Mouse (Mus musculus): Measurements from ENCODE around the gene Zcchc4. TPM values are rescaled to one million over a fixed set of nuclear protein-coding genes. Genes with fewer than 3 reads are reported as not detected.

Zcchc4 gene
- polyA plus RNA-seq, 1 experiment, result 20.2 TPM

DNA sequence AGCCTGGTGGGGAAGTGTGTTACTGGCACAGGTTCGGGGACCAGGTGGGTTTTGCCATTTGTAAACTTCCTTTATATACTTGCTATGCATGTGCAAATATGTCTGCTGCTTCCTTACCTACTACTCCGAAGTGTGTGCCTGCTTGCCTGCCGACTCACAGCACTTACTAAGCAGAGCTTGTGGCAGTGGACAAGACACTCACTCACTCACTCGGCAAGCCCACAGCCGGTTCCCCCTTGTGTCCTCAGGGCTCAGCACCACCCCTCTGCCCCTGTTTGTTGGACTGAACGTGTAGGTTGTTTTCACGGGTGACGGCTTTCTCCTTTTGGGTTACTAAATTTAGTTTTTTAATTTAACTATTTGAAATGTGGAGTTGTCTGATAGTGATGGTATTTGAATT is 31.1 kb downstream of the Zcchc4 start:
- Histone ChIP-seq H3K4me3 (ENCODE audit: low read depth, low read length) (no peak overlapping the region), H3K4me1 (ENCODE audit: control insufficient read depth, insufficient read depth, low read length) (no peaks in the 10 kb centered on the region), H3K27me3 (ENCODE audit: control insufficient read depth, insufficient read depth, low read length, poor library complexity, severe bottlenecking) (no peaks in the 10 kb centered on the region), H3K9me3 (replicated peaks; ENCODE audit: control insufficient read depth, insufficient read depth, low read length, poor library complexity, severe bottlenecking) (no peaks in the 10 kb centered on the region), H3K9ac (ENCODE audit: low read depth, poor library complexity, severe bottlenecking) (no peak overlapping the region), H3K36me3 (ENCODE audit: control insufficient read depth, insufficient read depth, low read length, poor library complexity, severe bottlenecking) (no peaks in the 10 kb centered on the region), H3K27ac (ENCODE audit: insufficient read depth, low read length) (no peak overlapping the region)
- TF ChIP-seq EP300 (IDR thresholded peaks at IDR 0.05; ENCODE audit: insufficient read depth, low read depth, low read length) (no peak), CTCF (IDR thresholded peaks at IDR 0.05; ENCODE audit: low read depth, low read length) (no peak), POLR2A (IDR thresholded peaks at IDR 0.05; ENCODE audit: insufficient read depth, low read length) (no peak)

DNA sequence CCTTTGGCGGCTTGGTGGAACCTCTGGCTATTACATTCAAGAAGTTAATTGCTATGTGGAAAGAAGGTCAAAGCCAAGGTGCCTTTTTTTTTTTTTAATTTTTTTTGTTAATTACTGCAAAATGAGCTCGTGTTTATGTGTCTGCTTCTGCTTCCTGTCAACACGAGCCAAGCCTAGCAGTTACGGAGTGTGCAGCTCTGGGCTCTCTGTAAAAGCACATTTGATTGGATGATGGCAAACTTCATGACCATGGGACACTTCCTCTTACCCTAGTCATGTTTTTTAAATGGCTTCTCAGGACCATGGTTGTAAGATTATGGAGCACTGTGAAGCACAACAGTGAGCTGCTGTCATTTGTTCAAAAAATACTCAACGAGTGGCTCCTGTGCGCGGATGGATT is 31.8 kb downstream of the Zcchc4 start:
- TF ChIP-seq EP300 (IDR thresholded peaks at IDR 0.05; ENCODE audit: insufficient read depth, low read depth, low read length) (no peak), POLR2A (IDR thresholded peaks at IDR 0.05; ENCODE audit: insufficient read depth, low read length) (no peak), CTCF (IDR thresholded peaks at IDR 0.05; ENCODE audit: low read depth, low read length) (no peak)
- Histone ChIP-seq H3K9me3 (replicated peaks; ENCODE audit: control insufficient read depth, insufficient read depth, low read length, poor library complexity, severe bottlenecking) (no peaks in the 10 kb centered on the region), H3K4me3 (ENCODE audit: low read depth, low read length) (no peak overlapping the region), H3K4me1 (ENCODE audit: control insufficient read depth, insufficient read depth, low read length) (no peaks in the 10 kb centered on the region), H3K27me3 (ENCODE audit: control insufficient read depth, insufficient read depth, low read length, poor library complexity, severe bottlenecking) (no peaks in the 10 kb centered on the region), H3K36me3 (ENCODE audit: control insufficient read depth, insufficient read depth, low read length, poor library complexity, severe bottlenecking) (no peaks in the 10 kb centered on the region), H3K9ac (ENCODE audit: low read depth, poor library complexity, severe bottlenecking) (no peak overlapping the region), H3K27ac (ENCODE audit: insufficient read depth, low read length) (no peak overlapping the region)

DNA sequence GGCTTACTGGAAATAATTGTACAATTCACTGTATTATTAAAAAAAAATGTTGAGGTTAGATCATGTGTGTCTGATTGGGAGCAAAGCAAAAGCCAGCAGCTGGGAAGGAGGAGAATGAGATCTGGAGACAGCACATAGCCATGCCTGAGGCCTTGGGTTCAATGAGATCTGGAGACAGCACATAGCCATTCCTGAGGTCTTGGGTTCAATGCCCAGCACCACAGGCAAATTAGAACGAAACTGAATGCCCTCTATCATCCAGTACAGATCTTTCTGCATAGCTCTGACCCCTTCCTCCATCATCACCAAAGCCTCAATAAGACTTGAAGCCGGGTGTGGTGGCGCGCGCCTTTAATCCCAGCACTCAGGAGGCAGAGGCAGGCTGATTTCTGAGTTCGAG is 35.2 kb downstream of the Zcchc4 start:
- H3K36me3 ChIP-seq (ENCODE audit: control insufficient read depth, insufficient read depth, low read length, poor library complexity, severe bottlenecking), result peaks cover under 1% of the 10 kb centered on the region; the same call in 1 of the 2 replicates

DNA sequence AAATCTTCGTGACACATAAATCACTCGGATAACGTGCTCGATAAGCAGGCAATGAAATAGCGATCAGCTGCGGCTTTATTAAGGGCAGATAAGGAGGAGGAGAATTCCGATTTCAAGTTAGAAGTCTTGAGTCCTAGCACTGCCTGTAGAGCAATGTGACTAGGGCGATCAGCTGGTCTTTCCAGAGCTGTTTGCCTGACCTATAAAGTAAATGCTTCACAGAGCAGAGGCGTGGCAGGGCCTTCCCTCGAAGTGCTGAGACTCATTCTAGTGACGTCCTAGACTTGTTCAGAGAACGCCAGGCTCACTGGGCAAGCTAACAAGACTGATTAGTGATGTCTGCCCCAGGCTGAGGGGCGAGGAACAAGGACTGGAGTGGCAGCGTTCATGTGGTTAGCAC is 35.8 kb downstream of the Zcchc4 start:
- Histone ChIP-seq H3K9ac (ENCODE audit: low read depth, poor library complexity, severe bottlenecking) (no peak overlapping the region), H3K36me3 (ENCODE audit: control insufficient read depth, insufficient read depth, low read length, poor library complexity, severe bottlenecking) (peaks cover 4% of the 10 kb centered on the region; the same call in 1 of the 2 replicates), H3K4me3 (ENCODE audit: low read depth, low read length) (no peak overlapping the region), H3K9me3 (replicated peaks; ENCODE audit: control insufficient read depth, insufficient read depth, low read length, poor library complexity, severe bottlenecking) (no peaks in the 10 kb centered on the region), H3K4me1 (ENCODE audit: control insufficient read depth, insufficient read depth, low read length) (no peaks in the 10 kb centered on the region), H3K27ac (ENCODE audit: insufficient read depth, low read length) (no peak overlapping the region), H3K27me3 (ENCODE audit: control insufficient read depth, insufficient read depth, low read length, poor library complexity, severe bottlenecking) (no peaks in the 10 kb centered on the region)
- TF ChIP-seq EP300 (IDR thresholded peaks at IDR 0.05; ENCODE audit: insufficient read depth, low read depth, low read length) (no peak), POLR2A (IDR thresholded peaks at IDR 0.05; ENCODE audit: insufficient read depth, low read length) (no peak), CTCF (IDR thresholded peaks at IDR 0.05; ENCODE audit: low read depth, low read length) (no peak)

More for the DNA sequence above, 35.2 kb downstream of the Zcchc4 start:
- TF ChIP-seq POLR2A (IDR thresholded peaks at IDR 0.05; ENCODE audit: insufficient read depth, low read length) (no peak), EP300 (IDR thresholded peaks at IDR 0.05; ENCODE audit: insufficient read depth, low read depth, low read length) (no peak)
- no peak overlapping the region for H3K9ac ChIP-seq (ENCODE audit: low read depth, poor library complexity, severe bottlenecking)
- no peak overlapping the region for H3K4me3 ChIP-seq (ENCODE audit: low read depth, low read length)
- H3K9me3 ChIP-seq (replicated peaks; ENCODE audit: control insufficient read depth, insufficient read depth, low read length, poor library complexity, severe bottlenecking), result no peaks in the 10 kb centered on the region
- no peaks in the 10 kb centered on the region for H3K27me3 ChIP-seq (ENCODE audit: control insufficient read depth, insufficient read depth, low read length, poor library complexity, severe bottlenecking)
- no peak overlapping the region for H3K27ac ChIP-seq (ENCODE audit: insufficient read depth, low read length)
- no peaks in the 10 kb centered on the region for H3K4me1 ChIP-seq (ENCODE audit: control insufficient read depth, insufficient read depth, low read length)

DNA sequence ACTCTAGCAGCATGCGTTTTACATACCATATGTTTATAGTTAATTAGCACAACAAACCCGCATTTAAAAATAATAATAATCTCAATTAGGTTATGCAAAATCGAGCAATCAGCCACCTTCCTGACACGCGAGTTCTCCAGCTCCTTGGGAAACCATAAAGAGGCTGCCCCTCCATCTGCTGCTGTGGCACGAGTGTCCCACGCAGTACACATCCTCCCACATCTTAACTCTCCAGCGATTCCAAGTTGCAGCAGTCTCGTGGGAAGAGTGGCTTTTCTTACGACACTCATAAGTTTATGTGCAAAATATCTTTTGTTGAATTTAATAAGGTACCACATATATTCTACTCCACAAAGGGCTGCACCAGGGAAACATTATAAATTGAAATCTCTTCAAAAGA is 37.2 kb downstream of the Zcchc4 start:
- H3K27ac ChIP-seq (ENCODE audit: insufficient read depth, low read length), result no peak overlapping the region
- H3K4me1 ChIP-seq (ENCODE audit: control insufficient read depth, insufficient read depth, low read length), result no peaks in the 10 kb centered on the region
- H3K36me3 ChIP-seq (ENCODE audit: control insufficient read depth, insufficient read depth, low read length, poor library complexity, severe bottlenecking), result peaks cover 6% of the 10 kb centered on the region; the same call in 1 of the 2 replicates
- H3K27me3 ChIP-seq (ENCODE audit: control insufficient read depth, insufficient read depth, low read length, poor library complexity, severe bottlenecking), result no peaks in the 10 kb centered on the region
- H3K9me3 ChIP-seq (replicated peaks; ENCODE audit: control insufficient read depth, insufficient read depth, low read length, poor library complexity, severe bottlenecking), result no peaks in the 10 kb centered on the region
- no peak overlapping the region for H3K9ac ChIP-seq (ENCODE audit: low read depth, poor library complexity, severe bottlenecking)
- TF ChIP-seq EP300 (IDR thresholded peaks at IDR 0.05; ENCODE audit: insufficient read depth, low read depth, low read length) (no peak), CTCF (IDR thresholded peaks at IDR 0.05; ENCODE audit: low read depth, low read length) (no peak), POLR2A (IDR thresholded peaks at IDR 0.05; ENCODE audit: insufficient read depth, low read length) (no peak)
- H3K4me3 ChIP-seq (ENCODE audit: low read depth, low read length), result no peak overlapping the region

DNA sequence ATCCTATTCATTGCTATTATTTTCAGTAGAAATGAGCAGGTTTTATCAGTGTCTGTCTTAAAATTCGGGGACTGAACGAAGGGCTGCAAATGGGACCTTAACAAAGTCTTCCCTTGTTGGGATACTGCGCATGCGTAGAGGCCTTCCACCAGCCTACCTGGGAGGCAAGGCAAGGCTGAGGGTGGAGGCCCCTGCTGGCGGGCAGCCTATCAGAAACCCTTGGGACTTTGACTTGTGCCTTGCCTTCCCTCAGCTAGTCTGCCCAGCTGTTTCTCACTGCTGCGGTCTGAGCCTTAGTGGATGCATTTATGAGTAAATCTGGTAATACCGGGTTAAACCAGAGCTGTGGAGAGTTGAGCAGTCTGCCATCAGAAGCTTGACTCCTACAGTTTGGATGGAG is 38.1 kb downstream of the Zcchc4 start:
- Histone ChIP-seq H3K4me1 (ENCODE audit: control insufficient read depth, insufficient read depth, low read length) (no peaks in the 10 kb centered on the region), H3K27me3 (ENCODE audit: control insufficient read depth, insufficient read depth, low read length, poor library complexity, severe bottlenecking) (no peaks in the 10 kb centered on the region), H3K27ac (ENCODE audit: insufficient read depth, low read length) (no peak overlapping the region), H3K36me3 (ENCODE audit: control insufficient read depth, insufficient read depth, low read length, poor library complexity, severe bottlenecking) (peaks cover 6% of the 10 kb centered on the region; the same call in 1 of the 2 replicates), H3K9me3 (replicated peaks; ENCODE audit: control insufficient read depth, insufficient read depth, low read length, poor library complexity, severe bottlenecking) (no peaks in the 10 kb centered on the region), H3K9ac (ENCODE audit: low read depth, poor library complexity, severe bottlenecking) (no peak overlapping the region), H3K4me3 (ENCODE audit: low read depth, low read length) (no peak overlapping the region)
- TF ChIP-seq EP300 (IDR thresholded peaks at IDR 0.05; ENCODE audit: insufficient read depth, low read depth, low read length) (no peak), CTCF (IDR thresholded peaks at IDR 0.05; ENCODE audit: low read depth, low read length) (no peak), POLR2A (IDR thresholded peaks at IDR 0.05; ENCODE audit: insufficient read depth, low read length) (no peak)

Data from ES-Bruce4 (cell line).